Mouse (Mus musculus) lung, adult 2 months (tissue): ENCODE results near the gene Manbal.

Experiments
- CTCF ChIP-seq: fragments of 200-500 bp; IDR thresholded peaks from 2 replicates; pipeline ENCODE4 v1.5.1; 2011; ENCODE audit warnings: mild to moderate bottlenecking, low read length, control low read depth; ENCODE audit not compliant: insufficient read depth
- POLR2A ChIP-seq: fragments of 200-500 bp; IDR thresholded peaks from 2 replicates; pipeline ENCODE4 v1.6.1; 2011; ENCODE audit warnings: low read depth, mild to moderate bottlenecking, control low read depth, low read length, borderline replicate concordance; ENCODE audit errors: extremely low read depth

GRCm38 (mm10) chr2:157366762-157367161 is 632 bp upstream of the Manbal start:
- TF ChIP-seq CTCF (no peak), POLR2A (no peak)
